Mouse (Mus musculus): ENCODE data around the gene Skap1.
A peak's percentile ranks its signal among the peaks of the same experiment; 100 is the strongest.

The Skap1 gene

GRCm38 (mm10) chr11:96780306-96780705 lies 315.9 kb downstream of the Skap1 start:
- DNase-seq (ENCODE audit: low read depth, low spot score): peak; percentile 96

GRCm38 (mm10) chr11:96781425-96781824 lies 317.0 kb downstream of the Skap1 start:
- peak; percentile 69 for DNase-seq (ENCODE audit: low read depth, low spot score)

GRCm38 (mm10) chr11:96784847-96785246 lies 320.5 kb downstream of the Skap1 start:
- peak; percentile 90 for DNase-seq (ENCODE audit: low read depth, low spot score)

- DNase-seq (ENCODE audit: low read depth, low spot score): peak; percentile 86
Measured at GRCm38 (mm10) chr11:96786731-96787450, 322.5 kb downstream of the Skap1 start.

- peak; percentile 95 for DNase-seq (ENCODE audit: low read depth, low spot score)
Measured at GRCm38 (mm10) chr11:96788871-96789795, 324.7 kb downstream of the Skap1 start, which contains the start of gene Cbx1. TSS of gene Cbx1 (plus strand) at chr11:96789127.

GRCm38 (mm10) chr11:96789990-96790389 lies 325.6 kb downstream of the Skap1 start:
- peak; percentile 93 for DNase-seq (ENCODE audit: low read depth, low spot score)

GRCm38 (mm10) chr11:96790681-96791080 lies 326.3 kb downstream of the Skap1 start:
- DNase-seq (ENCODE audit: low read depth, low spot score): peak; percentile 85

GRCm38 (mm10) chr11:96795491-96795890 lies 331.1 kb downstream of the Skap1 start:
- DNase-seq (ENCODE audit: low read depth, low spot score): peak; percentile 60

- peak; percentile 97 for DNase-seq (ENCODE audit: low read depth, low spot score)
Measured at GRCm38 (mm10) chr11:96796081-96796480, 331.7 kb downstream of the Skap1 start.

GRCm38 (mm10) chr11:96796586-96796985 lies 332.2 kb downstream of the Skap1 start:
- DNase-seq (ENCODE audit: low read depth, low spot score): peak; percentile 73

- no peak for DNase-seq (ENCODE audit: low read depth, low spot score)
Measured at GRCm38 (mm10) chr11:96799511-96799910, 335.1 kb downstream of the Skap1 start.

- DNase-seq (ENCODE audit: low read depth, low spot score): no peak
Measured at GRCm38 (mm10) chr11:96805606-96806005, 341.2 kb downstream of the Skap1 start.

GRCm38 (mm10) chr11:96808066-96808465 lies 343.7 kb downstream of the Skap1 start:
- peak; percentile 70 for DNase-seq (ENCODE audit: low read depth, low spot score)
